Mouse (Mus musculus): ENCODE data around the gene Nhs. TPM values are rescaled to one million over a fixed set of nuclear protein-coding genes. Genes with fewer than 3 reads are reported as not detected.

Gene Nhs
- polyA plus RNA-seq, 1 experiment: 5.3 TPM

GRCm38 (mm10) chrX:161871306-161871705 lies 288.2 kb downstream of the Nhs start:
- DNase-seq (ENCODE audit: low read depth): no peak
- TF ChIP-seq POLR2A (IDR thresholded peaks at IDR 0.05; ENCODE audit: borderline replicate concordance, extremely low read depth, insufficient read depth, insufficient read length, poor library complexity, severe bottlenecking) (no peak), CTCF (IDR thresholded peaks at IDR 0.05; ENCODE audit: borderline replicate concordance, extremely low read depth, insufficient read depth, insufficient read length) (no peak)

- TF ChIP-seq POLR2A (IDR thresholded peaks at IDR 0.05; ENCODE audit: borderline replicate concordance, extremely low read depth, insufficient read depth, insufficient read length, poor library complexity, severe bottlenecking) (no peak), CTCF (IDR thresholded peaks at IDR 0.05; ENCODE audit: borderline replicate concordance, extremely low read depth, insufficient read depth, insufficient read length) (no peak)
- peak; percentile 56 for DNase-seq (ENCODE audit: low read depth)
These were observed 303.9 kb downstream of the Nhs start for GRCm38 (mm10) chrX:161855630-161856029.

DNA sequence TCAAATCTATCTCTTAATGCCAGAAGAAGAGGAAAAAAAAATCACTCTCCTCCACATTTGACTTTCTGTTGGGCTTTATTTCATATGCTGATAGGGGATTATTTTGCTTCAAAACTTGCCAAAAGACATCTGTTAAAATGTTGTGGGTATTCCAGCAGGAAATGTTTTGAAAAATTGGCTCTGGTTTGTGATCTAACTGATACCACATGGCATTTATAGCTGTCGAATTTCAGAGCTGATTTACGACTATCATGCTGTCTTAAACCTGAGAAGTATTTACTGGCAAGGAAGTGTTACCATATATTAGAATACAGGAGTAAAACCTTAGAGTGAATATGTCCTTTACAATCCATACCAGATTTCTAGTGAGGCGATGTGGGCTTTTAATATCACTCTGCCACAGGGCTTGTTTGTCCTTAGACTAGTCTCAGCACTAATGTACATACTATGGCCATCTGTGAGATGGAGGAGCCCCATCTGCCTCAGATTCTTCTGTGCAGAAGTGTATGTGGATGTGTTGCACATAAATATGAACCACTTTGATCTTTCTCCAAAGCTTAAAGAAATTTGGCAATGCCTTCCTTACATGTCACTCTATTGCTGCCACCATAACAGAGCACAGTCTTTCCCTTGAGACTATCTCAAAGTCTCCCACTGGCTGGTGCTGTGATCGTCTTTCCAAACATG lies 305.8 kb downstream of the Nhs start:
- TF ChIP-seq CTCF (IDR thresholded peaks at IDR 0.05; ENCODE audit: borderline replicate concordance, extremely low read depth, insufficient read depth, insufficient read length) (no peak), POLR2A (IDR thresholded peaks at IDR 0.05; ENCODE audit: borderline replicate concordance, extremely low read depth, insufficient read depth, insufficient read length, poor library complexity, severe bottlenecking) (no peak)
- peak; percentile 82 for DNase-seq (ENCODE audit: low read depth)

GRCm38 (mm10) chrX:161826186-161826585 lies 333.3 kb downstream of the Nhs start:
- peak; percentile 30; the same call in 1 of the 2 replicates for TF ChIP-seq CTCF (IDR thresholded peaks at IDR 0.05; ENCODE audit: borderline replicate concordance, extremely low read depth, insufficient read depth, insufficient read length)
- DNase-seq (ENCODE audit: low read depth): peak; percentile 66

- peak; percentile 39 for DNase-seq (ENCODE audit: low read depth)
These were observed 369.3 kb downstream of the Nhs start for GRCm38 (mm10) chrX:161790182-161790581.

More at GRCm38 (mm10) chrX:161790182-161790581, 369.3 kb downstream of the Nhs start:
- TF ChIP-seq CTCF (IDR thresholded peaks at IDR 0.05; ENCODE audit: borderline replicate concordance, extremely low read depth, insufficient read depth, insufficient read length): peak; percentile 61; the same call in 1 of the 2 replicates
- TF ChIP-seq POLR2A (IDR thresholded peaks at IDR 0.05; ENCODE audit: borderline replicate concordance, extremely low read depth, insufficient read depth, insufficient read length, poor library complexity, severe bottlenecking): no peak
